Mouse (Mus musculus) ES-Bruce4 (cell line): Measurements from ENCODE around the gene Fancd2. TPM values are rescaled to one million over a fixed set of nuclear protein-coding genes. Genes with fewer than 3 reads are reported as not detected.

Experiments
- H3K27ac ChIP-seq: 2 replicates; pipeline ENCODE4 v1.5.1; 2012; ENCODE audit warnings: low read length, inconsistent platforms; ENCODE audit not compliant: insufficient read depth
- H3K27me3 ChIP-seq: 2 replicates; pipeline ENCODE4 v1.6.1; 2012; ENCODE audit warnings: mild to moderate bottlenecking, low read length, inconsistent platforms; ENCODE audit not compliant: control insufficient read depth, poor library complexity, insufficient read depth, severe bottlenecking
- H3K36me3 ChIP-seq: 2 replicates; pipeline ENCODE4 v1.6.1; 2012; ENCODE audit warnings: inconsistent platforms, mild to moderate bottlenecking, low read length, moderate library complexity; ENCODE audit not compliant: control insufficient read depth, poor library complexity, insufficient read depth, severe bottlenecking
- H3K4me1 ChIP-seq: one replicate; pipeline ENCODE4 v1.8.1; 2011; ENCODE audit warnings: low read length; ENCODE audit not compliant: control insufficient read depth, insufficient read depth
- H3K4me3 ChIP-seq: 2 replicates; pipeline ENCODE4 v1.5.1; 2011; ENCODE audit warnings: low read depth, mild to moderate bottlenecking, low read length
- H3K9ac ChIP-seq: 2 replicates; pipeline ENCODE4 v1.6.1; 2012; ENCODE audit warnings: low read depth, mild to moderate bottlenecking, inconsistent platforms; ENCODE audit not compliant: poor library complexity, severe bottlenecking
- H3K9me3 ChIP-seq: replicated peaks from 2 replicates; pipeline ENCODE4 v1.6.1; 2012; ENCODE audit warnings: mild to moderate bottlenecking, low read length, inconsistent platforms; ENCODE audit not compliant: control insufficient read depth, poor library complexity, insufficient read depth, severe bottlenecking
- CTCF ChIP-seq: IDR thresholded peaks from one replicate; pipeline ENCODE4 v1.8.1; 2011; ENCODE audit warnings: low read depth, low read length
- EP300 ChIP-seq: IDR thresholded peaks from 2 replicates; pipeline ENCODE4 v1.6.1; 2011; ENCODE audit warnings: low read depth, low read length; ENCODE audit not compliant: insufficient read depth
- POLR2A ChIP-seq: IDR thresholded peaks from one replicate; pipeline ENCODE4 v1.8.1; 2011; ENCODE audit warnings: low read length; ENCODE audit not compliant: insufficient read depth
- polyA plus RNA-seq: library from polyadenylated mRNA; stranded (reverse); fragments of >200 nt; gene quantifications from 2 replicates; pipeline ENCODE4 v1.2.4, GENCODE M21; 2011; ENCODE audit warnings: low read depth; ENCODE audit not compliant: missing spikeins, insufficient read depth, insufficient read length

Fancd2 gene
- polyA plus RNA-seq, 1 experiment = 85.4 TPM

GRCm38 (mm10) chr6:113608871-113609270 lies 77.4 kb downstream of the Fancd2 start:
- H3K27me3 ChIP-seq = no peaks in the 10 kb centered on the region

GRCm38 (mm10) chr6:113609293-113609692 lies 77.8 kb downstream of the Fancd2 start:
- H3K27me3 ChIP-seq = no peaks in the 10 kb centered on the region
- no peaks in the 10 kb centered on the region for H3K4me1 ChIP-seq
- H3K27ac ChIP-seq = no peak overlapping the region
- H3K4me3 ChIP-seq = no peak overlapping the region
- H3K9ac ChIP-seq = no peak overlapping the region
- H3K36me3 ChIP-seq = 0 out of 2 replicates have a peak, but pooled peaks cover 6% of the 10 kb centered on the region
- TF ChIP-seq CTCF (no peak), EP300 (no peak), POLR2A (no peak)
- H3K9me3 ChIP-seq = no peaks in the 10 kb centered on the region

More at GRCm38 (mm10) chr6:113608871-113609270, 77.4 kb downstream of the Fancd2 start:
- H3K9me3 ChIP-seq = no peaks in the 10 kb centered on the region
- no peak overlapping the region for H3K27ac ChIP-seq
- 0 out of 2 replicates have a peak, but pooled peaks cover 4% of the 10 kb centered on the region for H3K36me3 ChIP-seq
- no peak overlapping the region for H3K4me3 ChIP-seq
- H3K4me1 ChIP-seq = no peaks in the 10 kb centered on the region
- H3K9ac ChIP-seq = no peak overlapping the region
- TF ChIP-seq EP300 (no peak), POLR2A (no peak), CTCF (no peak)

- H3K9me3 ChIP-seq = no peaks in the 10 kb centered on the region
- no peak overlapping the region for H3K27ac ChIP-seq
- TF ChIP-seq POLR2A = no peak
- no peak overlapping the region for H3K4me3 ChIP-seq
- peaks cover 14% of the 10 kb centered on the region; the same call in 1 of the 2 replicates for H3K36me3 ChIP-seq
- H3K4me1 ChIP-seq = no peaks in the 10 kb centered on the region
- H3K27me3 ChIP-seq = no peaks in the 10 kb centered on the region
- no peak overlapping the region for H3K9ac ChIP-seq
Measured at GRCm38 (mm10) chr6:113612258-113612969, 80.9 kb downstream of the Fancd2 start.

- Histone ChIP-seq H3K9me3 (no peaks in the 10 kb centered on the region), H3K27ac (no peak overlapping the region), H3K36me3 (peaks cover 14% of the 10 kb centered on the region; the same call in 1 of the 2 replicates), H3K4me1 (peaks cover 3% of the 10 kb centered on the region), H3K27me3 (no peaks in the 10 kb centered on the region), H3K4me3 (no peak overlapping the region), H3K9ac (no peak overlapping the region)
- no peak for TF ChIP-seq EP300
- TF ChIP-seq POLR2A = no peak
- no peak for TF ChIP-seq CTCF
Measured at GRCm38 (mm10) chr6:113614152-113614551, 82.7 kb downstream of the Fancd2 start.

- Histone ChIP-seq H3K4me1 (peaks cover 3% of the 10 kb centered on the region), H3K27ac (no peak overlapping the region), H3K9ac (no peak overlapping the region), H3K9me3 (no peaks in the 10 kb centered on the region), H3K36me3 (peaks cover 12% of the 10 kb centered on the region; the same call in 1 of the 2 replicates), H3K27me3 (no peaks in the 10 kb centered on the region), H3K4me3 (no peak overlapping the region)
- no peak for TF ChIP-seq EP300
- no peak for TF ChIP-seq CTCF
- no peak for TF ChIP-seq POLR2A
Measured at GRCm38 (mm10) chr6:113614997-113615396, 83.5 kb downstream of the Fancd2 start.

- Histone ChIP-seq H3K27ac (no peak overlapping the region), H3K9ac (no peak overlapping the region), H3K4me3 (no peak overlapping the region), H3K4me1 (peaks cover 3% of the 10 kb centered on the region), H3K27me3 (no peaks in the 10 kb centered on the region), H3K36me3 (peaks cover 12% of the 10 kb centered on the region; the same call in 1 of the 2 replicates), H3K9me3 (no peaks in the 10 kb centered on the region)
- TF ChIP-seq POLR2A (no peak), CTCF (no peak), EP300 (no peak)
Measured at GRCm38 (mm10) chr6:113615489-113615888, 84.0 kb downstream of the Fancd2 start.
